Mouse (Mus musculus): ENCODE data around the gene Kif21b. TPM values are rescaled to one million over a fixed set of nuclear protein-coding genes. Genes with fewer than 3 reads are reported as not detected.

Gene Kif21b
- total RNA-seq, 2 experiments from 2014 or later, result 182 to 199 TPM

- no peak for DNase-seq (ENCODE audit: low spot score in 2 of 2)
Observed at GRCm38 (mm10) chr1:136226626-136227025, 95.4 kb downstream of the Kif21b start.

Other genes with a start within 250 kb of the Kif21b start
- under 1 TPM in 1 of 2 experiments, not detected in 1; 0.09 TPM for gene Pkp1, start 212.2 kb upstream of the Kif21b start, total RNA-seq (2021)
- gene Igfn1, start 125.0 kb upstream of the Kif21b start, total RNA-seq (2021), result under 1 TPM; 0.04 to 0.23 TPM
- 10 to 100 TPM; 69.7 to 81.4 TPM for gene Tmem9, start 123.2 kb upstream of the Kif21b start, total RNA-seq (2021)
- under 1 TPM in 1 of 2 experiments, not detected in 1; 0.71 TPM for gene Ascl5, start 80.6 kb upstream of the Kif21b start, total RNA-seq (2021)
- 1 to 10 TPM in 1 of 2 experiments, under 1 TPM in 1; 0.80 to 1.3 TPM for gene Cacna1s, start 78.6 kb upstream of the Kif21b start, total RNA-seq (2021)
- gene Mroh3, start 81.4 kb downstream of the Kif21b start, total RNA-seq (2021), result 1 to 10 TPM; 2.2 to 2.3 TPM
- gene Inava, start 102.9 kb downstream of the Kif21b start, total RNA-seq (2021), result 1 to 10 TPM; 7.6 TPM
- 10 to 100 TPM; 10.4 to 13.2 TPM for gene Gpr25, start 129.5 kb downstream of the Kif21b start, total RNA-seq (2021)
- gene Camsap2, start 214.7 kb downstream of the Kif21b start, total RNA-seq (2021), result 100 to 1,000 TPM; 149 to 165 TPM